Mouse (Mus musculus): ENCODE measurements around the gene Pdcd6ip. TPM values are rescaled to one million over a fixed set of nuclear protein-coding genes. Genes with fewer than 3 reads are reported as not detected.

Pdcd6ip gene
- 56.7 and 66.7 TPM in 2 replicates for polyA plus RNA-seq (2014; fragmentation: Nextera tagmentation; extraction: Ambion mirVana)

DNA sequence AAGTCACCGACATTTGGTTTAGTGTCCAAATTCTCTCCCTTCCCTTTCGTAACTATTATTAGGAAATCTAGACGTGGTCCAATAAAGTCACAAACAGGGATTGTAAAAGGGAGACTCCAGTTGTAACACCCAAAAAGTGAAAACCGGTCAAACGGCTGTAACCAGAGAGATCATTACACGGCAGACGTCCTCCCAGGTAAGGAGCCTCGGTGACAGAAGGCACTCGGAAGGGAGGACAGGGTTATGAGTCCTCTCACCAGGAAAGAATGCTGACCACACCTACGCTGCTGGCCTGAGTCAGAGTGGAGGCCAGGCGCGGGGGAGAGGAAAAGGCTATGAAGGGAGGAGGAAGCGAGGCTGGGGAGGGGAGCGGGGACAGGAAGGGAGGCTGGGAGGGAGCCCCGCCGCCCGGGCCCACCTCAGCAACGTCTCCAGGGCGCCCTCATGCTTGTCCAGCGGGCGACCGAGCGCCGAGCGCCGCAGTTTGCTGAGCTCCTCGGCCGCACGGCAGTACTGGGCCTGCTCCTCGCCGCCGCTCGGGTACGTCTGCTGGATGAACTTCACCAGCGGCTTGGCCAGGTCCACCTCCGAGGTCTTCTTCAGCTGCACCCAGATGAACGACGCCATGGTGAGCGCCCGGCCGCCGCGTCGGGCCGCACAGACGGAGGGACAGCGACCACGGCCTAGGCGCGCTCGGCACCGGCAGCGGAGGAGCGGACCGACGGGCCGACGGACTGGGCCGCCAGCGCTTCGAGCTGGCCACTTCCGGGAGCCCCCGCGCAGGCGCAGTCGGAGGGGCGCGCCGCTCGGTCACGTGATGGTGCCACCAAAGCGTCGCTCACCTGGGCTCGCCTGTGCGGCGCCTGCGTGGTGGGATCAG, at the start of gene Pdcd6ip:
TSS of gene Pdcd6ip (minus strand) at position 779 of the 880 bp plus-strand sequence.
- Histone ChIP-seq H3K4me2 (ENCODE audit: low read depth, low read length, severe bottlenecking) (peak within 1 kb of the TSS; percentile 64), H3K36me3 (ENCODE audit: control insufficient read depth, insufficient read depth, low read length) (no peaks in the 10 kb centered on the region), H3K4me1 (replicated peaks; ENCODE audit: control insufficient read depth, insufficient read depth, low read length) (peaks cover 7% of the 10 kb centered on the region; the same call in 1 of the 2 replicates), H3K4me3 (ENCODE audit: low read depth, low read length) (peak within 1 kb of the TSS; percentile 96), H3K27ac (ENCODE audit: low read depth, low read length) (0 out of 2 replicates have a peak within 1 kb of the TSS, but pooled peaks have one; percentile 25), H3K27me3 (ENCODE audit: control insufficient read depth, insufficient read depth, low read length) (no peaks in the 10 kb centered on the region), H3K9ac (ENCODE audit: low read length) (peak within 1 kb of the TSS; percentile 94), H3K9me3 (ENCODE audit: control insufficient read depth, low read length) (no peaks in the 10 kb centered on the region)
- WGBS: 2% methylated on average over 76 of the region's 77 CpGs
- DNase-seq (ENCODE audit: low spot score) (peak; percentile 94), ATAC-seq (replicated peaks; ENCODE audit: low FRiP score) (peak; percentile 95)

GRCm38 (mm10) chr9:113755888-113756719, 48.0 kb upstream of the Pdcd6ip start:
- no peaks in the 10 kb centered on the region; the same call in 1 of the 2 replicates for H3K4me1 ChIP-seq (replicated peaks; ENCODE audit: control insufficient read depth, insufficient read depth, low read length)
- WGBS: 91% methylated on average over 15 of the region's 15 CpGs

GRCm38 (mm10) chr9:113749356-113749755, 41.3 kb upstream of the Pdcd6ip start:
- no peaks in the 10 kb centered on the region for H3K9me3 ChIP-seq (ENCODE audit: control insufficient read depth, low read length)
- WGBS: 80% methylated on average over 7 of the region's 7 CpGs
- H3K27ac ChIP-seq (ENCODE audit: low read depth, low read length): no peak overlapping the region
- no peaks in the 10 kb centered on the region for H3K27me3 ChIP-seq (ENCODE audit: control insufficient read depth, insufficient read depth, low read length)
- H3K36me3 ChIP-seq (ENCODE audit: control insufficient read depth, insufficient read depth, low read length): no peaks in the 10 kb centered on the region
- DNase-seq (ENCODE audit: low spot score) (no peak), ATAC-seq (replicated peaks; ENCODE audit: low FRiP score) (no peak)
- no peak overlapping the region for H3K4me2 ChIP-seq (ENCODE audit: low read depth, low read length, severe bottlenecking)
- no peak overlapping the region for H3K4me3 ChIP-seq (ENCODE audit: low read depth, low read length)
- no peaks in the 10 kb centered on the region for H3K4me1 ChIP-seq (replicated peaks; ENCODE audit: control insufficient read depth, insufficient read depth, low read length)
- H3K9ac ChIP-seq (ENCODE audit: low read length): no peak overlapping the region

More at GRCm38 (mm10) chr9:113755888-113756719, 48.0 kb upstream of the Pdcd6ip start:
- DNase-seq (ENCODE audit: low spot score) (no peak), ATAC-seq (replicated peaks; ENCODE audit: low FRiP score) (no peak)
- H3K27ac ChIP-seq (ENCODE audit: low read depth, low read length): no peak overlapping the region
- peaks cover 3% of the 10 kb centered on the region; the same call in 1 of the 2 replicates for H3K36me3 ChIP-seq (ENCODE audit: control insufficient read depth, insufficient read depth, low read length)
- H3K9me3 ChIP-seq (ENCODE audit: control insufficient read depth, low read length): peaks cover 2% of the 10 kb centered on the region; the same call in 1 of the 2 replicates
- no peak overlapping the region for H3K9ac ChIP-seq (ENCODE audit: low read length)
- H3K4me3 ChIP-seq (ENCODE audit: low read depth, low read length): no peak overlapping the region
- no peaks in the 10 kb centered on the region for H3K27me3 ChIP-seq (ENCODE audit: control insufficient read depth, insufficient read depth, low read length)
- no peak overlapping the region for H3K4me2 ChIP-seq (ENCODE audit: low read depth, low read length, severe bottlenecking)

GRCm38 (mm10) chr9:113743291-113743690, 35.2 kb upstream of the Pdcd6ip start:
- no peaks in the 10 kb centered on the region; the same call in 1 of the 2 replicates for H3K4me1 ChIP-seq (replicated peaks; ENCODE audit: control insufficient read depth, insufficient read depth, low read length)
- H3K4me2 ChIP-seq (ENCODE audit: low read depth, low read length, severe bottlenecking): no peak overlapping the region
- no peaks in the 10 kb centered on the region for H3K27me3 ChIP-seq (ENCODE audit: control insufficient read depth, insufficient read depth, low read length)
- ATAC-seq (replicated peaks; ENCODE audit: low FRiP score): no peak
- no peak for DNase-seq (ENCODE audit: low spot score)
- H3K9ac ChIP-seq (ENCODE audit: low read length): no peak overlapping the region
- no peak overlapping the region for H3K4me3 ChIP-seq (ENCODE audit: low read depth, low read length)
- no peaks in the 10 kb centered on the region for H3K9me3 ChIP-seq (ENCODE audit: control insufficient read depth, low read length)
- H3K27ac ChIP-seq (ENCODE audit: low read depth, low read length): no peak overlapping the region
- 58% methylated on average over 3 of the region's 3 CpGs for WGBS
- no peaks in the 10 kb centered on the region for H3K36me3 ChIP-seq (ENCODE audit: control insufficient read depth, insufficient read depth, low read length)

DNA sequence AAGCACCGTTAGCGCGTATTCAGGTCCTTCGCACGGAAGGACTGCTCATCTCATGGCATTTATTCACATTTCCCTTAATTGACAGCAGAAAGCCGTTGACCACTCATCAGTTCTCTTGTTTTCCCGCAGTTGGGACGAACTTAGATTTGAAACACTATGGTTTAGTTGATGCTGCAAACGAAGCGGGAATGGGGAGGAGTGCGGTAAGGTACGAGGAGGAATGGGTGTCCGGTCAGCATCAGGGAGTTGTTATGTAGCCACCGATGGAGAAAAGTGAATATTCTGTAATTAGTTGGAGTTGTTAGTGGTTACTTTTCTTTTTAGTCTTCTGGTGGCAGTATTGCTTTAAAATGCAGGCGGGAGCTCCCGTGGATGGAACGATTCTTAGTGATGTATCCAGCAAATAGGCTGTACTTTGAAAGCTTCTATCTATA, 34.3 kb upstream of the Pdcd6ip start:
- DNase-seq (ENCODE audit: low spot score): no peak
- no peaks in the 10 kb centered on the region for H3K36me3 ChIP-seq (ENCODE audit: control insufficient read depth, insufficient read depth, low read length)
- H3K4me2 ChIP-seq (ENCODE audit: low read depth, low read length, severe bottlenecking): peak overlapping the region; percentile 92
- no peaks in the 10 kb centered on the region; the same call in 1 of the 2 replicates for H3K4me1 ChIP-seq (replicated peaks; ENCODE audit: control insufficient read depth, insufficient read depth, low read length)
- ATAC-seq (replicated peaks; ENCODE audit: low FRiP score): no peak
- no peaks in the 10 kb centered on the region for H3K27me3 ChIP-seq (ENCODE audit: control insufficient read depth, insufficient read depth, low read length)
- WGBS: 7% methylated on average over 17 of the region's 17 CpGs
- H3K9me3 ChIP-seq (ENCODE audit: control insufficient read depth, low read length): no peaks in the 10 kb centered on the region
- peak overlapping the region; percentile 85 for H3K9ac ChIP-seq (ENCODE audit: low read length)
- H3K27ac ChIP-seq (ENCODE audit: low read depth, low read length): no peak overlapping the region
- peak overlapping the region; percentile 94 for H3K4me3 ChIP-seq (ENCODE audit: low read depth, low read length)

- Histone ChIP-seq H3K9ac (ENCODE audit: low read length) (peak overlapping the region; percentile 85), H3K4me3 (ENCODE audit: low read depth, low read length) (peak overlapping the region; percentile 94), H3K27me3 (ENCODE audit: control insufficient read depth, insufficient read depth, low read length) (no peaks in the 10 kb centered on the region), H3K4me2 (ENCODE audit: low read depth, low read length, severe bottlenecking) (peak overlapping the region; percentile 92), H3K9me3 (ENCODE audit: control insufficient read depth, low read length) (no peaks in the 10 kb centered on the region), H3K36me3 (ENCODE audit: control insufficient read depth, insufficient read depth, low read length) (no peaks in the 10 kb centered on the region), H3K4me1 (replicated peaks; ENCODE audit: control insufficient read depth, insufficient read depth, low read length) (no peaks in the 10 kb centered on the region; the same call in 1 of the 2 replicates), H3K27ac (ENCODE audit: low read depth, low read length) (peak overlapping the region; percentile 53; the same call in 1 of the 2 replicates)
- DNase-seq (ENCODE audit: low spot score): peak; percentile 80
- peak; percentile 79 for ATAC-seq (replicated peaks; ENCODE audit: low FRiP score)
- under 1% methylated on average over 53 of the region's 64 CpGs for WGBS
Measured at GRCm38 (mm10) chr9:113741637-113742137, 33.6 kb upstream of the Pdcd6ip start.

DNA sequence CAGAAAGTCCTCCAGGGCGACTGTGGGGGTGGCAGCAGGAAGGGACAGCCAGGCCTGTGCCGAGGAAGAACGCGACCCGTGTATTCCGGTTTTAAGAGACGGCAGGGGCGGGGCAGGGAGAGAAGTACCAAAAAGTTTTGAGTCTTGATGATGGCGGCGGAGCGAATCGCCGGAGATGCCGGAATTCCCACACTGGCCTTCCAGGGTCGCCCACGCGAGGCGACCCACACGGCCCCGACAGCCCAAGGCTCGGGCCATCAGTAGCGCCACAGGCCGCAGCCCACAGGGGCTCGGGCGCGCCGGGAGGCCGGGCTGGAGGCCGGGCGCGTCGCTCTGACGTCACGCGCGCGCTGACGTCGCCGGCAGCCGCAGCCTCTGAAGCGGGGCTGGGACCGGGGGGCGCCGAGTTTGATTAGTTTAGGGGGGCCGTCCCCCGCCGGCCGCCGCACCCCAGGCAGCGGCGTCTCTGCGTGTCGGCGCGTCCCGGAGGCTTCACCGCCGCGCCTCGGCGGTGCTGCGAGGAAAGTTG, 33.1 kb upstream of the Pdcd6ip start, which contains the start of gene Clasp2:
TSS of gene Clasp2 (plus strand) at position 366 of the 529 bp plus-strand sequence.
- Histone ChIP-seq H3K4me1 (replicated peaks; ENCODE audit: control insufficient read depth, insufficient read depth, low read length) (no peaks in the 10 kb centered on the region; the same call in 1 of the 2 replicates), H3K9ac (ENCODE audit: low read length) (peak within 1 kb of the TSS; percentile 85), H3K36me3 (ENCODE audit: control insufficient read depth, insufficient read depth, low read length) (no peaks in the 10 kb centered on the region), H3K9me3 (ENCODE audit: control insufficient read depth, low read length) (no peaks in the 10 kb centered on the region), H3K4me3 (ENCODE audit: low read depth, low read length) (peak within 1 kb of the TSS; percentile 94), H3K27ac (ENCODE audit: low read depth, low read length) (peak within 1 kb of the TSS; percentile 53; the same call in 1 of the 2 replicates), H3K27me3 (ENCODE audit: control insufficient read depth, insufficient read depth, low read length) (no peaks in the 10 kb centered on the region), H3K4me2 (ENCODE audit: low read depth, low read length, severe bottlenecking) (peak within 1 kb of the TSS; percentile 92)
- under 1% methylated on average over 53 of the region's 63 CpGs for WGBS
- peak; percentile 97 for ATAC-seq (replicated peaks; ENCODE audit: low FRiP score)
- DNase-seq (ENCODE audit: low spot score): peak; percentile 88

DNA sequence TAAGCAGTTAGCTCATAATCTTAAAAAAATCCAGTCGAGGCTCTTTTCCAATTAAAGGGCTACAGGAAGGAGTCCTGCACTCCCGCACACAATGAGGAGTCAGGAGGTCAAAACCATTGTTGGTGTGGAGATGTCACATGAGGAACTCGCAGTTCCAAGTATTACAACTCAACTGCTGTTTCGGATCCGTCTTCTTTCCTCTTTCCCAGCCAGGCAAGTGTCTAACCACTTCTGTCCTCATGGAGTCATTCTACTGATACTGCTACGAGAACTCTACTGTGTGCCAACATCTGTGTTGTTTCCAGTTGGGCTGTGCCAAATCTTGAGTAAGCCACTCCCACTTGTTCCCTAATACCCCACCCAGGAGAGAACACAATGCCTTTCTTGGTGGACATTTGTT, 30.9 kb upstream of the Pdcd6ip start:
- H3K4me3 ChIP-seq (ENCODE audit: low read depth, low read length): no peak overlapping the region
- H3K27ac ChIP-seq (ENCODE audit: low read depth, low read length): no peak overlapping the region
- no peaks in the 10 kb centered on the region for H3K36me3 ChIP-seq (ENCODE audit: control insufficient read depth, insufficient read depth, low read length)
- H3K4me1 ChIP-seq (replicated peaks; ENCODE audit: control insufficient read depth, insufficient read depth, low read length): no peaks in the 10 kb centered on the region; the same call in 1 of the 2 replicates
- no peak for DNase-seq (ENCODE audit: low spot score)
- no peak overlapping the region for H3K4me2 ChIP-seq (ENCODE audit: low read depth, low read length, severe bottlenecking)
- no peaks in the 10 kb centered on the region for H3K9me3 ChIP-seq (ENCODE audit: control insufficient read depth, low read length)
- no peaks in the 10 kb centered on the region for H3K27me3 ChIP-seq (ENCODE audit: control insufficient read depth, insufficient read depth, low read length)
- 86% methylated on average over 6 of the region's 6 CpGs for WGBS
- H3K9ac ChIP-seq (ENCODE audit: low read length): no peak overlapping the region
- ATAC-seq (replicated peaks; ENCODE audit: low FRiP score): no peak

Data from forebrain, embryonic 11.5 days (tissue).